Mouse (Mus musculus): Measurements from ENCODE around the gene Btbd35f26. TPM values are rescaled to one million over a fixed set of nuclear protein-coding genes. Genes with fewer than 3 reads are reported as not detected.
"Not testable (repeated sequence)": the region's sequence is repeated elsewhere in the genome, so short reads cannot be mapped to it uniquely, and the experiment has no call there.

The Btbd35f26 gene
- not detected in 2 replicates for polyA plus RNA-seq (2016; fragmentation: Nextera tagmentation; extraction: Ambion mirVana)

- H3K27me3 ChIP-seq; H3K9ac ChIP-seq (replicated peaks); ATAC-seq (ENCODE audit: low FRiP score, low read depth); H3K4me1 ChIP-seq; H3K9me3 ChIP-seq; H3K36me3 ChIP-seq; H3K4me3 ChIP-seq; H3K4me2 ChIP-seq (replicated peaks); H3K27ac ChIP-seq (replicated peaks): not testable (repeated sequence)
- WGBS: no CpG with 5 or more reads among the region's 4 CpGs
Measured at GRCm38 (mm10) chrX:31336154-31336553, at the start of gene Btbd35f26. Gene Btbd35f26, plus strand, starts transcription at chrX:31336454.

- H3K4me3 ChIP-seq; H3K36me3 ChIP-seq; H3K9me3 ChIP-seq; H3K9ac ChIP-seq (replicated peaks); H3K4me1 ChIP-seq; H3K27me3 ChIP-seq; H3K27ac ChIP-seq (replicated peaks); ATAC-seq (ENCODE audit: low FRiP score, low read depth); H3K4me2 ChIP-seq (replicated peaks): not testable (repeated sequence)
- WGBS: 84% methylated on average over 2 of the region's 4 CpGs
Measured at GRCm38 (mm10) chrX:31341924-31342323, 5.7 kb downstream of the Btbd35f26 start.

- not testable (repeated sequence) for H3K4me2 ChIP-seq (replicated peaks); H3K4me1 ChIP-seq; H3K4me3 ChIP-seq; H3K9ac ChIP-seq (replicated peaks); H3K9me3 ChIP-seq; ATAC-seq (ENCODE audit: low FRiP score, low read depth); H3K27ac ChIP-seq (replicated peaks); H3K36me3 ChIP-seq; H3K27me3 ChIP-seq
- no CpG with 5 or more reads among the region's 4 CpGs for WGBS
Measured at GRCm38 (mm10) chrX:31383818-31384217, 47.6 kb downstream of the Btbd35f26 start, which contains the start of gene Btbd35f19. Gene Btbd35f19, minus strand, starts transcription at chrX:31383918.

Other genes starting within 250 kb of the Btbd35f26 start
- not detected in 2 replicates for gene Btbd35f29, start 218.8 kb upstream of the Btbd35f26 start, polyA plus RNA-seq (2016; fragmentation: Nextera tagmentation; extraction: Ambion mirVana)
- not detected in 2 replicates for gene Spin2f, start 82.6 kb upstream of the Btbd35f26 start, polyA plus RNA-seq (2016; fragmentation: Nextera tagmentation; extraction: Ambion mirVana)
- not detected in 2 replicates for gene Btbd35f19, start 47.5 kb downstream of the Btbd35f26 start, polyA plus RNA-seq (2016; fragmentation: Nextera tagmentation; extraction: Ambion mirVana)
- not detected in 2 replicates for gene Gm21883, start 237.8 kb downstream of the Btbd35f26 start, polyA plus RNA-seq (2016; fragmentation: Nextera tagmentation; extraction: Ambion mirVana)